Mouse (Mus musculus): ENCODE results near the gene Garnl3.
A peak's percentile ranks its signal among the peaks of the same experiment; 100 is the strongest.

Garnl3 gene

GRCm38 (mm10) chr2:33089356-33090032, 42.0 kb downstream of the Garnl3 start:
- DNase-seq (ENCODE audit: low read depth, low spot score), result no peak

GRCm38 (mm10) chr2:33086671-33087363, 44.6 kb downstream of the Garnl3 start:
- no peak for DNase-seq (ENCODE audit: low read depth, low spot score)

- DNase-seq (ENCODE audit: low read depth, low spot score), result no peak
These were observed 45.3 kb downstream of the Garnl3 start for GRCm38 (mm10) chr2:33086016-33086596.

GRCm38 (mm10) chr2:33084221-33084620, 47.2 kb downstream of the Garnl3 start:
- no peak for DNase-seq (ENCODE audit: low read depth, low spot score)

- no peak for DNase-seq (ENCODE audit: low read depth, low spot score)
These were observed 51.3 kb downstream of the Garnl3 start for GRCm38 (mm10) chr2:33080166-33080565.

GRCm38 (mm10) chr2:33077252-33077651, 54.2 kb downstream of the Garnl3 start:
- no peak for DNase-seq (ENCODE audit: low read depth, low spot score)

GRCm38 (mm10) chr2:33074931-33075330, 56.5 kb downstream of the Garnl3 start:
- DNase-seq (ENCODE audit: low read depth, low spot score), result no peak

- DNase-seq (ENCODE audit: low read depth, low spot score), result no peak
These were observed 57.3 kb downstream of the Garnl3 start for GRCm38 (mm10) chr2:33074188-33074587.

- DNase-seq (ENCODE audit: low read depth, low spot score), result peak; percentile 2
These were observed 59.1 kb downstream of the Garnl3 start for GRCm38 (mm10) chr2:33072333-33072732.

- no peak for DNase-seq (ENCODE audit: low read depth, low spot score)
These were observed 65.8 kb downstream of the Garnl3 start for GRCm38 (mm10) chr2:33065610-33066009.

GRCm38 (mm10) chr2:33062744-33063143, 68.7 kb downstream of the Garnl3 start:
- no peak for DNase-seq (ENCODE audit: low read depth, low spot score)

- DNase-seq (ENCODE audit: low read depth, low spot score), result no peak
These were observed 72.5 kb downstream of the Garnl3 start for GRCm38 (mm10) chr2:33058926-33059325.

GRCm38 (mm10) chr2:33057514-33057913, 73.9 kb downstream of the Garnl3 start:
- DNase-seq (ENCODE audit: low read depth, low spot score), result peak; percentile 19

- no peak for DNase-seq (ENCODE audit: low read depth, low spot score)
These were observed 77.5 kb downstream of the Garnl3 start for GRCm38 (mm10) chr2:33053966-33054365.

- no peak for DNase-seq (ENCODE audit: low read depth, low spot score)
These were observed 84.1 kb downstream of the Garnl3 start for GRCm38 (mm10) chr2:33047360-33047759.

- no peak for DNase-seq (ENCODE audit: low read depth, low spot score)
These were observed 84.5 kb downstream of the Garnl3 start for GRCm38 (mm10) chr2:33046919-33047318.

GRCm38 (mm10) chr2:33045899-33046298, 85.6 kb downstream of the Garnl3 start:
- DNase-seq (ENCODE audit: low read depth, low spot score), result no peak

GRCm38 (mm10) chr2:33042781-33043180, 88.7 kb downstream of the Garnl3 start:
- no peak for DNase-seq (ENCODE audit: low read depth, low spot score)

GRCm38 (mm10) chr2:33041571-33041970, 89.9 kb downstream of the Garnl3 start:
- no peak for DNase-seq (ENCODE audit: low read depth, low spot score)

- no peak for DNase-seq (ENCODE audit: low read depth, low spot score)
These were observed 94.0 kb downstream of the Garnl3 start for GRCm38 (mm10) chr2:33037429-33037828.

GRCm38 (mm10) chr2:33035297-33035696, 96.2 kb downstream of the Garnl3 start:
- no peak for DNase-seq (ENCODE audit: low read depth, low spot score)

- DNase-seq (ENCODE audit: low read depth, low spot score), result peak; percentile 31
These were observed 98.2 kb downstream of the Garnl3 start for GRCm38 (mm10) chr2:33033281-33033680.

All from skeletal muscle tissue, adult 2 months (tissue).